Mouse (Mus musculus): ENCODE measurements around the gene Rhobtb3.

Gene Rhobtb3

GRCm38 (mm10) chr13:75943189-75944043 lies at the start of gene Rhobtb3:
TSS of gene Rhobtb3 (minus strand) at chr13:75943925.
- DNase-seq (ENCODE audit: low read depth, low spot score) = peak; percentile 83

GRCm38 (mm10) chr13:75992169-75993028 lies 48.7 kb upstream of the Rhobtb3 start:
- no peak for DNase-seq (ENCODE audit: low read depth, low spot score)

- no peak for DNase-seq (ENCODE audit: low read depth, low spot score)
Measured at GRCm38 (mm10) chr13:75988096-75988495, 44.4 kb upstream of the Rhobtb3 start.

- DNase-seq (ENCODE audit: low read depth, low spot score) = no peak
Measured at GRCm38 (mm10) chr13:75981901-75982300, 38.2 kb upstream of the Rhobtb3 start.

GRCm38 (mm10) chr13:75976649-75977048 lies 32.9 kb upstream of the Rhobtb3 start:
- DNase-seq (ENCODE audit: low read depth, low spot score) = no peak

- DNase-seq (ENCODE audit: low read depth, low spot score) = no peak
Measured at GRCm38 (mm10) chr13:75976218-75976617, 32.5 kb upstream of the Rhobtb3 start.

GRCm38 (mm10) chr13:75975629-75976028 lies 31.9 kb upstream of the Rhobtb3 start:
- no peak for DNase-seq (ENCODE audit: low read depth, low spot score)

- no peak for DNase-seq (ENCODE audit: low read depth, low spot score)
Measured at GRCm38 (mm10) chr13:75974481-75974880, 30.8 kb upstream of the Rhobtb3 start.

- DNase-seq (ENCODE audit: low read depth, low spot score) = no peak
Measured at GRCm38 (mm10) chr13:75966850-75967249, 23.1 kb upstream of the Rhobtb3 start, which contains the start of gene Spata9. TSS of gene Spata9 (plus strand) at chr13:75967150.

- DNase-seq (ENCODE audit: low read depth, low spot score) = no peak
Measured at GRCm38 (mm10) chr13:75955357-75955992, 11.8 kb upstream of the Rhobtb3 start.

- DNase-seq (ENCODE audit: low read depth, low spot score) = no peak
Measured at GRCm38 (mm10) chr13:75950295-75950694, 6.6 kb upstream of the Rhobtb3 start.

GRCm38 (mm10) chr13:75944044-75944820 lies 507 bp upstream of the Rhobtb3 start:
- no peak for DNase-seq (ENCODE audit: low read depth, low spot score)

GRCm38 (mm10) chr13:75942731-75943130 lies 994 bp downstream of the Rhobtb3 start:
- no peak for DNase-seq (ENCODE audit: low read depth, low spot score)

- DNase-seq (ENCODE audit: low read depth, low spot score) = peak; percentile 17
Measured at GRCm38 (mm10) chr13:75941518-75942295, 2.0 kb downstream of the Rhobtb3 start.

- DNase-seq (ENCODE audit: low read depth, low spot score) = no peak
Measured at GRCm38 (mm10) chr13:75940791-75941517, 2.8 kb downstream of the Rhobtb3 start.

- no peak for DNase-seq (ENCODE audit: low read depth, low spot score)
Measured at GRCm38 (mm10) chr13:75938866-75939265, 4.9 kb downstream of the Rhobtb3 start.

GRCm38 (mm10) chr13:75933287-75933686 lies 10.4 kb downstream of the Rhobtb3 start:
- no peak for DNase-seq (ENCODE audit: low read depth, low spot score)

- no peak for DNase-seq (ENCODE audit: low read depth, low spot score)
Measured at GRCm38 (mm10) chr13:75931073-75931472, 12.7 kb downstream of the Rhobtb3 start.

- no peak for DNase-seq (ENCODE audit: low read depth, low spot score)
Measured at GRCm38 (mm10) chr13:75930660-75931059, 13.1 kb downstream of the Rhobtb3 start.

GRCm38 (mm10) chr13:75930023-75930422 lies 13.7 kb downstream of the Rhobtb3 start:
- no peak for DNase-seq (ENCODE audit: low read depth, low spot score)

All from R1 (cell line).